Mouse (Mus musculus) kidney, adult 2 months (tissue): Measurements from ENCODE around the gene Creb3l4.

Experiments
- CTCF ChIP-seq: fragments of 200-500 bp; conservative IDR thresholded peaks from 2 replicates; pipeline ENCODE4 v1.5.1; 2011; ENCODE audit warnings: low read depth, mild to moderate bottlenecking, control low read depth, low read length, moderate library complexity, mixed read lengths; ENCODE audit not compliant: insufficient read depth, insufficient read length
- POLR2A ChIP-seq: fragments of 200-500 bp; IDR thresholded peaks from one replicate; pipeline ENCODE4 v1.6.1; 2011; ENCODE audit warnings: low read depth, low read length, control low read depth

DNA sequence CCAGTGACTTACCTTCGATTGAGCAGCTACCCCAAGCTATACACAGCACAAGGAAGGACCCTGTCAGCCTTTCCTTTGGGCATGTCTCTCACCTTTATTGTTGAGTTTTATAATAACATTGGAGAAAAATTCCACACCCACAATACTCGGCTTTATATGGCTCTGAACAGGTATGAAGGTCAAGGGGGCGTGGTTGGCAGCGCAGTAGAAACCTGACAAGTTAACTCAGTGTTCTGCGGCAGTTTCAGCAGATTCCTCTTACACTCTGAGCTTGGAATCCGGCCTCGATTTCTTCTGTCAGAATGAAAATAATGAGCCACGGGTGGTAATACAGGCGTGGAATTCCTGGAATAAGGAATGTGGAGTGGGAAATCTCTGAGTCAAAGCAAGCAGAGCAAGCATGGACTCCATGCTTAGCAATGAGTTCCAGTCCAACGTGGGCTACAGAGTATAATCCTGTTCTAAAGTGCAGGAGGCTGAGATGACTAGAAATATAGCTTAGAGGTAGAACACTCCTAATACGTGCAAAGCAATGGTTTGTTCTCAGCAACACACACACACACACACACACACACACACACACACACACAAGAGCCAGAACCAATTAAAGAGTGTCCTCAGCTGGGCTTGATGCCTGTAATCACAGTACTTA lies 52.3 kb downstream of the Creb3l4 start:
- TF ChIP-seq POLR2A (no peak), CTCF (no peak)
